Mouse (Mus musculus): ENCODE results near the gene Akain1. TPM values are rescaled to one million over a fixed set of nuclear protein-coding genes. Genes with fewer than 3 reads are reported as not detected.

Gene Akain1
- polyA plus RNA-seq, 1 experiment: not detected

DNA sequence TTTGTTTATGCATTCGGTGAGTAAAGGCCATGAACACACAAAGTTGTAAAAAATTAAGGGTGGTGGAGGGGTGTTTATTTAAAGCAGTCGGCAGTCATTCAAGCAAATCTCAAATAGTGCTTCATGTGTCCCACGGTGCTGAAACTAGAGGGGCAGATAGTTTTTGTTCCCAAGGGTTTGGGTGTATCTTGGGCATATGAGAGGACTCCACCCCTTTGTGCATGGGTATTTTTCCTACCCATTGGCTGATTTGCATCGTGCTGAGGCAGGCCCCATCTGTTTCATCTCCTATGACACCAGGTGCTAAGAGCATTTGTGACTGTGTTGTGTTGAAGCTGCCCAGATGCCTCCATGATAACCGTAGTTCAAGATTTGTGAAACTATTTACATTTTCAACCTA lies 1.3 kb upstream of the Akain1 start:
- TF ChIP-seq CTCF (IDR thresholded peaks at IDR 0.05; ENCODE audit: low read depth, low read length) (no peak), POLR2A (IDR thresholded peaks at IDR 0.05; ENCODE audit: borderline replicate concordance, low read depth, low read length) (no peak)
- H3K4me3 ChIP-seq (ENCODE audit: insufficient read depth, low read length): no peak overlapping the region
- H3K27ac ChIP-seq (ENCODE audit: insufficient read depth, low read depth, low read length): no peak overlapping the region
- H3K4me1 ChIP-seq (ENCODE audit: control insufficient read depth, insufficient read depth, low read length): no peaks in the 10 kb centered on the region

DNA sequence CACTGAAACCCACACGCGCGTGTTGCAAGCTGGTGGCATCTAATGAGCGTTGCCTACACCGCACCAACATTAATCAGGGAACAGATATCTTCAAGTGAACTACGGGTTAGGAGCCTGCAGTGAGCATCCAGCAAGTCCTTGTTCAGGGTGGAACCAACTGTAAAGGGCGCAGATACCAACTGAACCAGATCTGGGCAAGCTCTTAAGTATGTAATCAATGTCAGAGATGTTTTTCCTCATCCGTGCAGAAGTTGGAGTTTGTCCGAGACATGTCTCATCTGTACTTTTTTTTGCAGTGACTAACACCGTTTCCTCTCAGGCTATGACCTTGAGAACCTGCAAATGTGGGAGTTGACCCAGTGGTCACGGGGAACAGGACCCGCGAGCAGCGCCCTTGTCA lies 640 bp upstream of the Akain1 start:
- TF ChIP-seq POLR2A (IDR thresholded peaks at IDR 0.05; ENCODE audit: borderline replicate concordance, low read depth, low read length): no peak
- TF ChIP-seq CTCF (IDR thresholded peaks at IDR 0.05; ENCODE audit: low read depth, low read length): no peak
- Histone ChIP-seq H3K4me1 (ENCODE audit: control insufficient read depth, insufficient read depth, low read length) (no peaks in the 10 kb centered on the region), H3K4me3 (ENCODE audit: insufficient read depth, low read length) (peak overlapping the region; percentile 55), H3K27ac (ENCODE audit: insufficient read depth, low read depth, low read length) (no peak overlapping the region)

DNA sequence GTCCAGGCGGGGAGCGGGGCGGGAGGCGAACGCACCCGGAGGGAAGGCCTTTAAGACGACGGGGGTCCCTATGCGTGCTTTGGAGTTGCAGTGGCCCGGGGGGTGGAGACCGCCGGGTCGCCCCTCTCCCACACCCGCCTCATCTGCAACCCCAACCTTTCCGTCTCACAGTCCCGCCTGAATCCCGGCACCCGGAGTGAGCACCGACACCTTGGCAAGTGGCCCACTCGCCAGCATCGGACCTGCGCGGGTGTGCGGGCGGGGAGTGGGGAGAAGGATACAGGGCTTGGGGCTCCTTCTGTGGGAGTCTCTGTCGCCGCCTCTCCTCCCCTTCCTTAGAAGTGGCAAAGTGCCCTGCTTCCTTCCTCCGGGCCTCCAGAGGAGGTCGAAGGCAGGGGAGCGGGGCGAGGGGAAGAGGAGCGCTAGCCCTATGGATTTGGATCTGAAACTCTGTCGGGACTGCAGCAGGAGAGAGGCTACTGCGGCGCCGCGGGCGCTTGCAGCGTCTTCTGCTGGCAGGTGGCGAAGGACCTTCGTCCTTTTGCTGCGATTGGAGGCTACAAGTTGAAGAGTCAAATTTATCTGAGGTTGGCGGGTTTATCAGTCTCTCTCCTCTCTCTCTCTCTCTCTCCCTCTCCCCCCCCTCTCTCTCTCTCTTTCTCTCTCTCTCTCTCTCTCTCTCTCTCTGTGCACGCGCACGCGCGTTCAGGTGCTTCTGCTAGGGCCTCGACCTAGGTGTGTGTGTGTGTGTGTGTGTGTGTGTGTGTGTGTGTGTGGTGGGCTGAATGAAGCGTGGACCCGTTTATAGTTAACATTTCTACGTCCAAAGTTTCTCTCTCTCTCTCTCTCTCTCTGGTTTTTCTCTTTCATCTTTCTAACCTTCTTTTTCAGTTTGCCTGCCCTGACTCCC lies 700 bp downstream of the Akain1 start:
- Histone ChIP-seq H3K4me3 (ENCODE audit: insufficient read depth, low read length) (peak overlapping the region; percentile 55; the same call in 1 of the 2 replicates), H3K27ac (ENCODE audit: insufficient read depth, low read depth, low read length) (no peak overlapping the region), H3K4me1 (ENCODE audit: control insufficient read depth, insufficient read depth, low read length) (no peaks in the 10 kb centered on the region)
- TF ChIP-seq POLR2A (IDR thresholded peaks at IDR 0.05; ENCODE audit: borderline replicate concordance, low read depth, low read length) (no peak), CTCF (IDR thresholded peaks at IDR 0.05; ENCODE audit: low read depth, low read length) (no peak)

DNA sequence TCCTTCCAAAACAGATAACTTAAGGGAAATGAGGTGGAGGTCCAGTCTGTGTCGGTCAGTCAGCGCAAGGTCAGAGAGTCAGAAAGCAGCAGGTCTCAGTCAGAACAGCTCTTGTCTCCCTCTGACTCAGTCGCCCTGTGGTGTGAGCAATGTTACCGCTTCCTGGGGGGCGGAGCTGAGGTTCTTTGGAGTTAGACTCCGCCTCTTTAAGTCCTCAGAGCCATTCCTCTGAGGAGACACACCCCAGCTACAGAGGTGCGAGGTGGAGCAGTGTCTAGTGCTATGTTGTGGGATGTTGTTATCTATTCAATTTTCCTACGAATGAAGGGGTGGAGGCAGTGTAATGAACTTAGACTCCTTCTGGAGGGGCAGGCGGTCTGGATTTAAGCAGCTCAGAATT lies 1.9 kb downstream of the Akain1 start:
- Histone ChIP-seq H3K27ac (ENCODE audit: insufficient read depth, low read depth, low read length) (no peak overlapping the region), H3K4me1 (ENCODE audit: control insufficient read depth, insufficient read depth, low read length) (no peaks in the 10 kb centered on the region), H3K4me3 (ENCODE audit: insufficient read depth, low read length) (no peak overlapping the region)
- TF ChIP-seq POLR2A (IDR thresholded peaks at IDR 0.05; ENCODE audit: borderline replicate concordance, low read depth, low read length): no peak
- TF ChIP-seq CTCF (IDR thresholded peaks at IDR 0.05; ENCODE audit: low read depth, low read length): no peak

DNA sequence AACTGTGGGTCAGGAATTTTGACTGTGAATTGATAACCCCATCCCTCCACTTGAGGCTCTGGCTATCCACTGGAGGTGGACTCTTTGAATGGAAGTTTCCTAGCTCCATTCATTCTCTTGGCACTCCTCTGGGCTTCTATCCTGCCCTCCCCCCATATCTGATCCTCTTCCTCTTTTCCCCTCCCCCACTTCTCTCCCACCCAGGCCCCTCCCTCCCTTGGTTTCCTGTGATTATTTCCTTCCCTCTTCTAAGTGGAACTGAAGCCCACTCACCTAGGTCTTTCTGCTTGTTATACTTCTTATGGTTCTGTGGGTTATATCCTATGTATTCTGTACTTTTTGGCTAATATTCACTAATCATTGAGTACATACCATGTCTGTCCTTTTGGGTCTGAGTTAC lies 9.6 kb downstream of the Akain1 start:
- Histone ChIP-seq H3K4me1 (ENCODE audit: control insufficient read depth, insufficient read depth, low read length) (peaks cover 3% of the 10 kb centered on the region; the same call in 1 of the 2 replicates), H3K4me3 (ENCODE audit: insufficient read depth, low read length) (no peak overlapping the region), H3K27ac (ENCODE audit: insufficient read depth, low read depth, low read length) (no peak overlapping the region)
- TF ChIP-seq CTCF (IDR thresholded peaks at IDR 0.05; ENCODE audit: low read depth, low read length) (no peak), POLR2A (IDR thresholded peaks at IDR 0.05; ENCODE audit: borderline replicate concordance, low read depth, low read length) (no peak)

DNA sequence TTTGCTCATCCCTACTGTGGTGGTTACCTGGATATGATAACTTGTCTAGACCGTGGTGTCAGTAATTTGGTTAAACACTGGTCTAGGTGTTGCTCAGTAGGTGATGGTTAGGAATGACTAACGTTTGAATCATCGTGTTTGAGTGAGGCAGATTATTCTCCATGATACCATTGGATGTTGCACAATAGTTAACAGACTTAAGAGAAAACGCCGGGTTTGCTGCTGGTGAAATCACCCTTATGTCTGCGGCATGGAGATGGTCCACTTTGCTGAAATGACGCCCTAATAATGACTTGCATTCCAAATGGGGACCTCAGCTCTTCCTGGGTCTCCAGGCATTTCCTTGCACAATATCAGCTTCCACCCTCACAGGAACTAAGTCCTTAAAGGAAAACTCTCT lies 22.6 kb downstream of the Akain1 start:
- Histone ChIP-seq H3K4me3 (ENCODE audit: insufficient read depth, low read length) (no peak overlapping the region), H3K4me1 (ENCODE audit: control insufficient read depth, insufficient read depth, low read length) (no peaks in the 10 kb centered on the region), H3K27ac (ENCODE audit: insufficient read depth, low read depth, low read length) (no peak overlapping the region)
- TF ChIP-seq POLR2A (IDR thresholded peaks at IDR 0.05; ENCODE audit: borderline replicate concordance, low read depth, low read length) (no peak), CTCF (IDR thresholded peaks at IDR 0.05; ENCODE audit: low read depth, low read length) (no peak)

DNA sequence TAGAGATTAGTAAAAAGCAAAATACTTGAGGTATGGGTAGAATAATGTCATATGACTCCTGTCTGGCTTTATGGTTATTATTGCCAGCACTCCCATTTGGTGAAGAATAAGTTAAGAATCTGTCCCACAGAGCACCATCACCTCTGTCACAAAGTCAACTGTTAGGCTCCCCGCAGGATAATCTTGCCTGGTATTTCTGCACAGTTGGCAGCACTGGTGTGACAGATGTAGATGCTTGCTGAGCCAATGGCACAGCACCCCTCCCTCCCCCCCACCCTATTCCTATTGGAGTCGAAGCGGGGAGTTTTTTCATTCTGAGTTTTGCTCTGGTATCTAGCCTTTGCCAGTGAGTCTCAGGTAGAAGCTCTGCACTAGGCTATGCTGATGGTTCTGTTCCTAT lies 23.9 kb downstream of the Akain1 start:
- H3K4me3 ChIP-seq (ENCODE audit: insufficient read depth, low read length): no peak overlapping the region
- H3K4me1 ChIP-seq (ENCODE audit: control insufficient read depth, insufficient read depth, low read length): no peaks in the 10 kb centered on the region
- TF ChIP-seq CTCF (IDR thresholded peaks at IDR 0.05; ENCODE audit: low read depth, low read length) (no peak), POLR2A (IDR thresholded peaks at IDR 0.05; ENCODE audit: borderline replicate concordance, low read depth, low read length) (no peak)
- no peak overlapping the region for H3K27ac ChIP-seq (ENCODE audit: insufficient read depth, low read depth, low read length)

DNA sequence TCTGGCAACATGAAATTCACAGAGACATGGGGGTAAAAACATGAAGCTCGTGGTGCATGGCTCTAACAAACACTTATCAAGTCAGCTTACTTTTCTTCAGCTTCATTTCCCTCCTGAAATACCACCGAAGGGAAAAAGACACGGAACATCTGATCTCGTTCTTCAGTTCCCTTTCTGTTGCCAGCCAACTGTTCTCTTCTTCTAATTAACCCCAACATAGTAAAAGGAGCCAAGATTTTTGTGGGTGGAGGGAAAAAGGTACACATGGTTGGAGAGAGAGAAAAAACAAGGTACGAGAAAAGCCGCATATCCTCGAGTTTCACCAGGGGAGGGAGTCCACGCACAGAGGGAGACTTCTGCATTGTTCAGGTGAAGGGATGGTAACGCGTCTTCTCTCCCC lies 32.0 kb downstream of the Akain1 start:
- no peak overlapping the region for H3K4me3 ChIP-seq (ENCODE audit: insufficient read depth, low read length)
- no peak overlapping the region for H3K27ac ChIP-seq (ENCODE audit: insufficient read depth, low read depth, low read length)
- TF ChIP-seq CTCF (IDR thresholded peaks at IDR 0.05; ENCODE audit: low read depth, low read length) (no peak), POLR2A (IDR thresholded peaks at IDR 0.05; ENCODE audit: borderline replicate concordance, low read depth, low read length) (no peak)
- H3K4me1 ChIP-seq (ENCODE audit: control insufficient read depth, insufficient read depth, low read length): no peaks in the 10 kb centered on the region

DNA sequence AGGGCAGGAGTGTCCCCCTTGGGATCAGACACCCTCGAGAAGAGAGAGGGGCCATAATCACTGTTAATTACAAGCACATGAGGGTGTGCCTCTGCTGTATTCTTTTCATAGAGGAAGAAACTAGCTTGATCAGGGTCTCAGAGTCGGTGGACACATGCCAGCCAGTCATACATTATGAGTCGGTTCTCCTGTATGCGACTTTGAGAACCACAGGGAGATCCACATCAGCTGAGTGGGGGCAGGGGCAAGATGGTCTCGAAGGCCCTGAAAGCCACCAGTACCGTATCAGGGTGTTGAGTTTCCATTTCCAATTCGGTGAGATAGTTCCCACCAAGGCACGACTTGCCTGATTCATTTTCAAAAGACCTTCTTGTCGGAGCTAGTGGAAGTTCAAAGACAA lies 33.3 kb downstream of the Akain1 start:
- no peak overlapping the region for H3K4me3 ChIP-seq (ENCODE audit: insufficient read depth, low read length)
- TF ChIP-seq CTCF (IDR thresholded peaks at IDR 0.05; ENCODE audit: low read depth, low read length): no peak
- TF ChIP-seq POLR2A (IDR thresholded peaks at IDR 0.05; ENCODE audit: borderline replicate concordance, low read depth, low read length): no peak
- no peaks in the 10 kb centered on the region for H3K4me1 ChIP-seq (ENCODE audit: control insufficient read depth, insufficient read depth, low read length)
- H3K27ac ChIP-seq (ENCODE audit: insufficient read depth, low read depth, low read length): no peak overlapping the region

DNA sequence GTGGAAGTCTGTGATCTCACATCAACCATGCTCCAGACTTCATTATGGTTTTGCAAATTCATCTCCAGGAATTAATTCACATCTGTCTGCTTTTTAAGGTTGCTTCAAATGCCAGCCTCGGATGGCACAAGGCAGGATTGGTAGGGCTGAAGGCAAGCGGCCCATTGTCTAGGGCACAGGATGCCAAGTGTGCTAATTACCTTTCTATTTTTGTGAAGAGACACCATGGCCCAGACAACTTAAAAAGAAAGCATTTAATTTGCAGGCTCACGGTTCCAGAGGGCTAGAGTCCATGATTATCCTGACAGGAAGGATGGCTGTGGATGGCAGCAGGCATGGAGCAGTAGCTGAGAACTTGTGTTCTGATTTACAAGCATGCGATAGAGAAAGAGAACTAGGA lies 35.0 kb downstream of the Akain1 start:
- Histone ChIP-seq H3K4me3 (ENCODE audit: insufficient read depth, low read length) (no peak overlapping the region), H3K4me1 (ENCODE audit: control insufficient read depth, insufficient read depth, low read length) (no peaks in the 10 kb centered on the region), H3K27ac (ENCODE audit: insufficient read depth, low read depth, low read length) (no peak overlapping the region)
- TF ChIP-seq POLR2A (IDR thresholded peaks at IDR 0.05; ENCODE audit: borderline replicate concordance, low read depth, low read length): no peak
- no peak for TF ChIP-seq CTCF (IDR thresholded peaks at IDR 0.05; ENCODE audit: low read depth, low read length)
